Mouse (Mus musculus) stomach, postnatal 0 days (tissue): ENCODE measurements at regions not wholly inside any gene's neighbourhood (a gene's known extent, or its start where the extent isn't known, plus 50 kb on each side); places are given as distances from the start of the nearest gene placed in this dataset.

Experiments
- ATAC-seq: fragments of 200-750 bp; cut with Nextera tagmentation; 2 replicates; pipeline ENCODE4 v1.8.0; 2017; ENCODE audit not compliant: low FRiP score, low TSS enrichment
- DNase-seq: peaks from one replicate; pipeline ENCODE4 v3.0.0-alpha.2; 2016; ENCODE audit warnings: low spot score
- H3K27ac ChIP-seq: fragments of 300-500 bp; sonication (generic); replicated peaks from 2 replicates; pipeline ENCODE4 v1.5.1; 2014; ENCODE audit warnings: mild to moderate bottlenecking, control low read depth
- H3K27me3 ChIP-seq: fragments of 300-500 bp; sonication (generic); 2 replicates; pipeline ENCODE4 v1.6.1; 2014; ENCODE audit warnings: low read length; ENCODE audit not compliant: control insufficient read depth, insufficient read depth
- H3K36me3 ChIP-seq: fragments of 300-500 bp; sonication (generic); 2 replicates; pipeline ENCODE4 v1.6.1; 2014; ENCODE audit warnings: low read length, mixed read lengths; ENCODE audit not compliant: control insufficient read depth, insufficient read depth
- H3K4me1 ChIP-seq: fragments of 300-500 bp; sonication (generic); replicated peaks from 2 replicates; pipeline ENCODE4 v1.6.1; 2014; ENCODE audit warnings: antibody characterized with exemption; ENCODE audit not compliant: control insufficient read depth, insufficient read depth
- H3K4me2 ChIP-seq: fragments of 300-500 bp; sonication (generic); replicated peaks from 2 replicates; pipeline ENCODE4 v1.6.1; 2014; ENCODE audit warnings: low read depth, mild to moderate bottlenecking, control low read depth, moderate library complexity
- H3K4me3 ChIP-seq: fragments of 300-500 bp; sonication (generic); 2 replicates; pipeline ENCODE4 v1.5.1; 2014; ENCODE audit warnings: low read depth, low read length, control low read depth
- H3K9ac ChIP-seq: fragments of 300-500 bp; sonication (generic); 2 replicates; pipeline ENCODE4 v1.6.1; 2014; ENCODE audit warnings: mild to moderate bottlenecking, low read length, control low read depth, mixed read lengths
- H3K9me3 ChIP-seq: fragments of 300-500 bp; sonication (generic); 2 replicates; pipeline ENCODE4 v1.6.1; 2016; ENCODE audit warnings: low read length; ENCODE audit not compliant: control insufficient read depth
- CTCF ChIP-seq: IDR thresholded peaks from 2 replicates; pipeline ENCODE4 v1.5.1; 2016; ENCODE audit warnings: antibody characterized with exemption, low read depth, mild to moderate bottlenecking, moderate library complexity
- EP300 ChIP-seq: optimal IDR thresholded peaks from 2 replicates; pipeline ENCODE3; 2016; ENCODE audit warnings: antibody characterized with exemption
- WGBS: fragments of 180-500 bp; shearing (Covaris S2); extraction: QIAGEN DNeasy Blood & Tissue Kit; methylation state at CpG from one replicate; pipeline ENCODE4 v1.1.7; 2014; 5-methylcytosine and 5-hydroxymethylcytosine counted together

DNA sequence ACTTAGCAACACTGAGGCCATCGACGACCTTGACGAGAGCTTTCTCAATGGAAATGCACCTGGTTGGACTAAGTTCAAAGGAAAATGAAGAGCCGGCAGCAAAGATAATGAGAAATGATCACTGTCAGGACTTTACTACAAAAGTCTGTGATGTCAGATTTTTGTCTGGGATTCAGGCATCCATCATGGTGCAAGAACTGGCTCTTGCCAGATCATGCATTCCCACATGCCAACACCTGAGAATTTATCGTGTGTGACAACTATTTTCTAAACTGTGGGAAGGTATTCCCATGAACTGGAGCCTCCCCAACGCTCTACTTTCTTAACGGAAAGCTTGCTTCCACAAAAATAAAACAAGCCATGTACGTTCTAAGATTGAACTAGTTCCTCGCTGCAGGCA lies 58.1 kb downstream of the Irx6 start:
- Histone ChIP-seq H3K9me3 (no peaks in the 10 kb centered on the region), H3K9ac (no peak overlapping the region), H3K4me1 (no peaks in the 10 kb centered on the region), H3K36me3 (no peaks in the 10 kb centered on the region), H3K4me3 (no peak overlapping the region), H3K27me3 (no peaks in the 10 kb centered on the region), H3K4me2 (no peak overlapping the region), H3K27ac (no peak overlapping the region)
- no peak for DNase-seq
- TF ChIP-seq EP300 (no peak), CTCF (no peak)
- no peak for ATAC-seq
- WGBS = 83% methylated on average over 9 of the region's 9 CpGs

DNA sequence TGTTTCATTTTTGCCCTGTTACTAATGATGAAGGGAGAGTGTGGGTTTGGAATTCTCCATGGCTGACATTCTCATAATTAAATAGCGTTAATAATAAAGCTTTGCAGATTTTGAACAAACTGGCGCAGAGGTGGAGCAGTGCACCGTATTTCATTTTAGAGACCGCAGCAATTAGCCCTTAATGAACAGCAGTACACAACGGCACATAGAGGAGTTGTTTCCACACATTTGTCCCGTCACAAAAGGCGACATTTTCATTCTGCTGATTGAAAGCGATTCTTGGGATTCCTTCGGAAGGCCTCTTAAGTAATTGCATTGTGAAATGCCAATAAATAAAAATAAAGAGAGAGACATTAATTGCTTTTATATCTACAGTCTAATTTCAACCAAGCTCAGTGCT lies 61.6 kb downstream of the Irx6 start:
- ATAC-seq = no peak
- TF ChIP-seq EP300 (no peak), CTCF (no peak)
- no peak for DNase-seq
- Histone ChIP-seq H3K4me3 (no peak overlapping the region), H3K4me1 (no peaks in the 10 kb centered on the region), H3K36me3 (no peaks in the 10 kb centered on the region), H3K9ac (no peak overlapping the region), H3K27me3 (no peaks in the 10 kb centered on the region), H3K4me2 (no peak overlapping the region), H3K9me3 (no peaks in the 10 kb centered on the region), H3K27ac (no peak overlapping the region)
- WGBS = 86% methylated on average over 9 of the region's 9 CpGs

DNA sequence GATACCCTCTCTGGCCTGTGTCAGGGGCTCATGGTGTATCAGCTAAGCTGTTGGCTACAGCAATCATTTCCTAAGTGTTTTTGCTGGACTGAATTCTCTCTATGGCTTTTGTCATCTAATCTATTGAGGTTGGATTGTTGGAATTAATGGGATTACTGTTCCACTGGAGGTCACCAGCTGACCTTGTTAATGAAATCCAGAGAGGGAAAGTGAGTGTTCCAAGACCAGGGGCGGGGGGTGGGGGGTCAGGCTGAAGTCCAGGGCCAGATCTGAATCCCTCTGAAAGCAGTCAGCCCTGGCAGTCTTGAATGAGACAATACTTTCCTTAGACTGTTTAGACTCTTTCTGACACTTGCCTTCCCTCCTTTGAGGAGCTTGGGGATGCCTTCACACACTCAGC lies 64.0 kb downstream of the Irx6 start:
- Histone ChIP-seq H3K4me2 (no peak overlapping the region), H3K36me3 (no peaks in the 10 kb centered on the region), H3K9me3 (no peaks in the 10 kb centered on the region), H3K9ac (no peak overlapping the region), H3K4me1 (no peaks in the 10 kb centered on the region), H3K27ac (no peak overlapping the region), H3K27me3 (no peaks in the 10 kb centered on the region), H3K4me3 (no peak overlapping the region)
- WGBS = 55% methylated on average over 1 of the region's 1 CpGs
- no peak for ATAC-seq
- TF ChIP-seq EP300 (no peak), CTCF (no peak)
- no peak for DNase-seq

DNA sequence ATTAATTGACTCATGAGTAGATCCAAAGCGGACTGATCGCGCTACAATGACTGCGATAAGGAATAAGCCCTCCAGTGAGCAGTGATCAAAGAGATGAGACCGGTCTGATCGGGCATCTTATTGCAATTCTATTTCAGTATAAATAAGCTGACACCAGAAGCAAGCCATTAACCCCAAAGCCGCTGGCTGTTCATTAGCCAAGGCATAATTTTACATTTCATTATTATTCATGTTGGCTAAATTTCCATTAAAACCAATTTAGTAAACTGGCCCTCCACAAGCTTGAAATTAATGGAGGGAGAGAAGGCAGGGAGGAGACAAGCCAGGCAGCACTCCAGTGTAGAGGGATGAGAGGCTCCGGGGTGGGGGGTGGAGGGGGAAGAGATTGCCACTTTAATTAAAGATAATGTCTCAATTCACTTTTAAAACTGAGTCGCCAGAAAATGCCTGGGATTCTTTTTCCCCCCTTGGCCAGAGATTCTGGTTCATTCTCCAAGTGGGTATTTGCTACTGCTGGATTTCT lies 66.3 kb downstream of the Irx6 start:
- TF ChIP-seq EP300 (no peak), CTCF (no peak)
- H3K9me3 ChIP-seq = no peaks in the 10 kb centered on the region
- H3K4me3 ChIP-seq = no peak overlapping the region
- H3K4me1 ChIP-seq = no peaks in the 10 kb centered on the region
- H3K9ac ChIP-seq = no peak overlapping the region
- DNase-seq = no peak
- WGBS = 85% methylated on average over 9 of the region's 9 CpGs
- ATAC-seq = no peak
- no peak overlapping the region for H3K4me2 ChIP-seq
- no peak overlapping the region for H3K27ac ChIP-seq
- no peaks in the 10 kb centered on the region for H3K27me3 ChIP-seq
- H3K36me3 ChIP-seq = no peaks in the 10 kb centered on the region

DNA sequence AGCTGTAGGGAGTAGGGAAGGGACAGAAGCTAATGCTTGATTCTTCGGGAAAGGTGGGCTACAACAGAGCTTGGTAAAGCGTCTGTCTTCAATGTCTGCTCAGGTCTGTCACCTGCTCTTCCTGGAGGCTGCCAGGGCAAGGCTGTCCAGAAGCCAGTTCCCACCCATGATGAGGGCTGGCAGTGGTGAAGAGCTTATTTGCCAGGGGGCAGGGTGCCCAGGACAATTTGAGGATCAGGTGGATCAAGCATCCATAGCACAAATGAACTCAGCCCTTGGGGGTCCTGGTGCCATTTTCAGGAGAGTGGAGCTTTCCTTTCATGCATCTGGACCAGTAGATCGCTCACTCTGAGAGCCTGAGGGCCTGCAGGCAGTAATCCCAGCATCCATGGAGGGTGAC lies 67.7 kb downstream of the Irx6 start:
- no peaks in the 10 kb centered on the region for H3K9me3 ChIP-seq
- ATAC-seq (no peak), DNase-seq (no peak)
- no peak for TF ChIP-seq CTCF
- no peak for TF ChIP-seq EP300
- H3K4me3 ChIP-seq = no peak overlapping the region
- H3K27ac ChIP-seq = no peak overlapping the region
- 81% methylated on average over 3 of the region's 3 CpGs for WGBS
- H3K27me3 ChIP-seq = no peaks in the 10 kb centered on the region
- no peak overlapping the region for H3K9ac ChIP-seq
- H3K36me3 ChIP-seq = no peaks in the 10 kb centered on the region
- no peak overlapping the region for H3K4me2 ChIP-seq
- no peaks in the 10 kb centered on the region for H3K4me1 ChIP-seq

DNA sequence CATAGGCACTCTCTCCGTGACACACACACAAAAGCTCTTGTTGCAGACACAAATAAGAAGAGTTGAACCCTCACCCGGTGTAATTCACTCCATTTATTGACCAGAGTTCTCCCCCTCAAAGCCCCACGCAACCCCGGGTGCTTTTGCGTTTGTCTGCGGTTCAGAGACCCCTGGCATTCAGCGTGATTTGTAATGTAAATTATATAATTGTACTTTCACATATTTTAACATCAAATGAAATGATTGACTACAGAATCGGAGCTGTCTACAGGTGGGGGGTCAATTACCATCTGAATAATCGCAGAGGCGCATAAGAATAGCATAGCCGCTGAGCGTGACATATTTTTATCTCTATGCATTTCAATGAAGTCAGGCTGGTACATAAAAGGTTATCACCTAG lies 69.0 kb downstream of the Irx6 start:
- H3K36me3 ChIP-seq = no peaks in the 10 kb centered on the region
- H3K4me3 ChIP-seq = no peak overlapping the region
- no peaks in the 10 kb centered on the region for H3K4me1 ChIP-seq
- no peaks in the 10 kb centered on the region for H3K9me3 ChIP-seq
- no peak for ATAC-seq
- no peaks in the 10 kb centered on the region for H3K27me3 ChIP-seq
- no peak overlapping the region for H3K4me2 ChIP-seq
- whole genome bisulfite sequencing = 60% methylated on average over 12 of the region's 12 CpGs
- H3K9ac ChIP-seq = no peak overlapping the region
- no peak for DNase-seq
- TF ChIP-seq CTCF (no peak), EP300 (no peak)
- H3K27ac ChIP-seq = no peak overlapping the region
